Mouse (Mus musculus): ENCODE measurements around the gene Cyp17a1.

DNA sequence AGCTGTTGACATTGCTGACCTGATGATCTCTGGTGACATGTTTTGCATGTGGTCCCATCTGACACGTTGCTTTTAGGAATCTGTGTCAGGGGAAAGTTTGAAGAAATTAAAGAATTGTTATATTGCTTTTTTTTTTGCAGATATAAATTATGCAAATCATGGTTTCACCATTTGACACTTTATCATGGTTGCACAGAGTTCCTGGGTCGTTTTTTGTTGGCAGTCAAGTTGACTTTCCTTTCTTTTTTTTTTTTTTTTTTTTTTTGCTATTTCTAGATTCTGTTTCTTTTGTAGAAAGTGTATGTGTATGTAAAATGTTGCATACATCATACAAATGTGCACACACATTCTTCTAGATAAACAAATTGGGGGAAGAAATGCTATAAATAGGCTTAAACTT lies 18.1 kb upstream of the Cyp17a1 start:
- no peak for TF ChIP-seq POLR2A (IDR thresholded peaks at IDR 0.05; ENCODE audit: borderline replicate concordance, control insufficient read depth, low read depth, low read length)
- no peak for TF ChIP-seq CTCF (IDR thresholded peaks at IDR 0.05; ENCODE audit: control insufficient read depth, insufficient read depth, low read length)
